Comparison of ENCODE assay signal across 20 mouse cellular contexts in the genomic region with DNA sequence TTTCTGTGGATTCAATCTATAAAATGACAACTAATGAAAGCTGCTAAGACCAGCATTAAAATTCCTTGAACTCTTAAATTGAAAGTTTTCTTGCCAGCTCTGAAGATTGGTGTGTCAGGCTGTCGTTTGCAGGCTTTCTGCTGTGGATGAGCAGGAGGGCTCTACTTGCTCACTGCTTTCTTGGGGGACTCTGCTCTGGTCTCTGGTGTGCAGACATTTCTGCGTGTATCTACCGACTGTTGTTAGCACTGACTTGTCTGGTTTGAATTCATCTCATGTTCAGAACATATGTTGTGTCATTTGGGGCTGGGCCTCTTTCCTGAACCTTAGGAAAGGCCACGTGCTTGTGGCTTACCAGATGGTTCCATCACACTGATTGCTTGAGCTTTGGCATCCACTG.
DNase-seq lines count a peak whose midpoint lies in the region; ATAC-seq lines count a peak whose summit lies in the region.
"Had no signal": no experiment of that assay in that cellular context is flagged by ENCODE, and none has a peak within 500 bp of the region (broad histone marks: within the 10 kb centered on the region; RNA-seq: fewer than 3 reads in every experiment).

No protein-coding gene starts in this region.

- H3K36me3 ChIP-seq in hindbrain, embryonic 16.5 days (ENCODE audit: control insufficient read depth, insufficient read depth, low read length), result no peaks in the 10 kb centered on the region
- no peaks in the 10 kb centered on the region for H3K36me3 ChIP-seq in hindbrain, embryonic 14.5 days (replicated peaks; ENCODE audit: control insufficient read depth, insufficient read depth)
- H3K36me3 ChIP-seq in midbrain, embryonic 11.5 days (ENCODE audit: control insufficient read depth, insufficient read depth, low read length), result no peaks in the 10 kb centered on the region
- H3K36me3 ChIP-seq in midbrain, embryonic 14.5 days (ENCODE audit: control insufficient read depth, insufficient read depth, low read length), result no peaks in the 10 kb centered on the region
- no peaks in the 10 kb centered on the region for H3K36me3 ChIP-seq in embryonic facial prominence, embryonic 14.5 days (ENCODE audit: control insufficient read depth, insufficient read depth, low read length)
- no peaks in the 10 kb centered on the region for H3K36me3 ChIP-seq in stomach, embryonic 16.5 days (ENCODE audit: control insufficient read depth, insufficient read depth, low read length)
- H3K36me3 ChIP-seq: forebrain, embryonic 15.5 days; hindbrain, embryonic 13.5 days; intestine, embryonic 15.5 days; limb, embryonic 12.5 days had no signal

- H3K27ac ChIP-seq in hindbrain, embryonic 16.5 days (ENCODE audit: low read depth, low read length), result no peak overlapping the region
- H3K27ac ChIP-seq in hindbrain, embryonic 14.5 days, result no peak overlapping the region
- H3K27ac ChIP-seq in midbrain, embryonic 11.5 days (ENCODE audit: low read depth, low read length), result no peak overlapping the region
- no peak overlapping the region for H3K27ac ChIP-seq in midbrain, embryonic 14.5 days (replicated peaks; ENCODE audit: low read depth, low read length)
- H3K27ac ChIP-seq in embryonic facial prominence, embryonic 14.5 days (replicated peaks; ENCODE audit: low read depth, low read length), result peak overlapping the region; percentile 39; the same call in 1 of the 2 replicates
- H3K27ac ChIP-seq in stomach, embryonic 16.5 days (ENCODE audit: low read length), result peak overlapping the region; percentile 21; the same call in 1 of the 2 replicates
- H3K27ac ChIP-seq: forebrain, embryonic 15.5 days; heart, adult 2 months; limb, embryonic 12.5 days; liver, embryonic 14.5 days had no signal

- intact Hi-C loops in heart, postnatal 36 days (cut with DNase I), result no loop called here

- no peak overlapping the region for H3K4me2 ChIP-seq in hindbrain, embryonic 16.5 days (ENCODE audit: low read length)
- H3K4me2 ChIP-seq in hindbrain, embryonic 14.5 days (replicated peaks), result no peak overlapping the region
- no peak overlapping the region for H3K4me2 ChIP-seq in midbrain, embryonic 11.5 days
- H3K4me2 ChIP-seq in midbrain, embryonic 14.5 days (ENCODE audit: low read length), result no peak overlapping the region
- no peak overlapping the region for H3K4me2 ChIP-seq in embryonic facial prominence, embryonic 14.5 days (ENCODE audit: low read depth, low read length)
- no peak overlapping the region for H3K4me2 ChIP-seq in stomach, embryonic 16.5 days (ENCODE audit: low read depth, low read length)
- H3K4me2 ChIP-seq: forebrain, embryonic 15.5 days; hindbrain, embryonic 13.5 days; intestine, embryonic 15.5 days; limb, embryonic 12.5 days had no signal

- no peaks in the 10 kb centered on the region for H3K9me3 ChIP-seq in hindbrain, embryonic 16.5 days (ENCODE audit: control insufficient read depth, low read length)
- H3K9me3 ChIP-seq in hindbrain, embryonic 14.5 days (ENCODE audit: control insufficient read depth, low read length), result no peaks in the 10 kb centered on the region
- no peaks in the 10 kb centered on the region for H3K9me3 ChIP-seq in midbrain, embryonic 11.5 days (ENCODE audit: control insufficient read depth, low read length)
- no peaks in the 10 kb centered on the region for H3K9me3 ChIP-seq in midbrain, embryonic 14.5 days (ENCODE audit: control insufficient read depth, low read length)
- H3K9me3 ChIP-seq in embryonic facial prominence, embryonic 14.5 days (ENCODE audit: control insufficient read depth, low read length), result no peaks in the 10 kb centered on the region
- no peaks in the 10 kb centered on the region for H3K9me3 ChIP-seq in stomach, embryonic 16.5 days (replicated peaks; ENCODE audit: control insufficient read depth, low read length)
- H3K9me3 ChIP-seq: forebrain, embryonic 15.5 days; hindbrain, embryonic 13.5 days; intestine, embryonic 15.5 days; limb, embryonic 12.5 days had no signal

- DNase-seq in hindbrain, embryonic 14.5 days (ENCODE audit: low spot score), result no peak
- DNase-seq in midbrain, embryonic 11.5 days (ENCODE audit: low spot score, missing footprints), result peak; percentile 83
- no peak for DNase-seq in midbrain, embryonic 14.5 days
- peak; percentile 43 for DNase-seq in embryonic facial prominence, embryonic 14.5 days (ENCODE audit: low spot score)
- no peak for DNase-seq in heart, postnatal 36 days
- DNase-seq: adrenal gland, adult 8-10 months; cerebellum, adult 9-10 months; gastrocnemius, postnatal 25 days; heart, adult 2 months; right cerebral cortex, postnatal 4 days; thymus, adult 2 months; thymus, postnatal 4 days had no signal

- peaks cover 4% of the 10 kb centered on the region for H3K4me1 ChIP-seq in hindbrain, embryonic 16.5 days (ENCODE audit: control insufficient read depth, insufficient read depth, low read depth, low read length)
- peaks cover 8% of the 10 kb centered on the region; the same call in 1 of the 2 replicates for H3K4me1 ChIP-seq in hindbrain, embryonic 14.5 days (replicated peaks; ENCODE audit: control insufficient read depth, insufficient read depth, low read length)
- peaks cover 4% of the 10 kb centered on the region for H3K4me1 ChIP-seq in midbrain, embryonic 11.5 days (ENCODE audit: control insufficient read depth, insufficient read depth, low read length)
- no peaks in the 10 kb centered on the region for H3K4me1 ChIP-seq in midbrain, embryonic 14.5 days (ENCODE audit: control insufficient read depth, insufficient read depth, low read length)
- H3K4me1 ChIP-seq in embryonic facial prominence, embryonic 14.5 days (ENCODE audit: control insufficient read depth, insufficient read depth, low read length), result peaks cover 12% of the 10 kb centered on the region; the same call in 1 of the 2 replicates
- peaks cover 9% of the 10 kb centered on the region for H3K4me1 ChIP-seq in stomach, embryonic 16.5 days (ENCODE audit: control insufficient read depth, insufficient read depth, low read length)

- 0 out of 2 replicates have a peak, but pooled peaks have one; percentile 43 for ATAC-seq in hindbrain, embryonic 16.5 days
- no peak for ATAC-seq in hindbrain, embryonic 14.5 days (ENCODE audit: low FRiP score)
- ATAC-seq in midbrain, embryonic 11.5 days (ENCODE audit: low FRiP score), result no peak
- no peak for ATAC-seq in midbrain, embryonic 14.5 days (ENCODE audit: low FRiP score, low TSS enrichment)
- ATAC-seq in embryonic facial prominence, embryonic 14.5 days (ENCODE audit: low read depth), result no peak
- no peak for ATAC-seq in stomach, embryonic 16.5 days (ENCODE audit: insufficient read depth, low FRiP score)
- ATAC-seq: activated CD4-positive, CD25-positive, alpha-beta regulatory T cell, adult 4 months; forebrain, embryonic 15.5 days had no signal

- WGBS in hindbrain, embryonic 16.5 days, result 51% methylated on average over 4 of the region's 4 CpGs
- WGBS in hindbrain, embryonic 14.5 days, result 59% methylated on average over 4 of the region's 4 CpGs
- 82% methylated on average over 4 of the region's 4 CpGs for WGBS in midbrain, embryonic 11.5 days
- 64% methylated on average over 4 of the region's 4 CpGs for WGBS in midbrain, embryonic 14.5 days
- 45% methylated on average over 4 of the region's 4 CpGs for WGBS in embryonic facial prominence, embryonic 14.5 days
- WGBS in stomach, embryonic 16.5 days, result 63% methylated on average over 4 of the region's 4 CpGs

- H3K9ac ChIP-seq in hindbrain, embryonic 16.5 days (ENCODE audit: low read depth, low read length), result no peak overlapping the region
- no peak overlapping the region for H3K9ac ChIP-seq in hindbrain, embryonic 14.5 days
- H3K9ac ChIP-seq in midbrain, embryonic 11.5 days (ENCODE audit: low read length), result no peak overlapping the region
- no peak overlapping the region for H3K9ac ChIP-seq in midbrain, embryonic 14.5 days (replicated peaks; ENCODE audit: low read length)
- no peak overlapping the region for H3K9ac ChIP-seq in embryonic facial prominence, embryonic 14.5 days (ENCODE audit: low read depth, low read length)
- H3K9ac ChIP-seq in stomach, embryonic 16.5 days (ENCODE audit: low read length), result no peak overlapping the region
- H3K9ac ChIP-seq: forebrain, embryonic 15.5 days; hindbrain, embryonic 13.5 days; intestine, embryonic 15.5 days; limb, embryonic 12.5 days; liver, embryonic 14.5 days had no signal

- no peak overlapping the region for H3K4me3 ChIP-seq in hindbrain, embryonic 16.5 days (ENCODE audit: low read length)
- no peak overlapping the region for H3K4me3 ChIP-seq in hindbrain, embryonic 14.5 days (replicated peaks; ENCODE audit: low read length)
- no peak overlapping the region for H3K4me3 ChIP-seq in midbrain, embryonic 11.5 days (ENCODE audit: low read depth, low read length)
- no peak overlapping the region for H3K4me3 ChIP-seq in midbrain, embryonic 14.5 days (replicated peaks; ENCODE audit: low read depth, low read length)
- H3K4me3 ChIP-seq in embryonic facial prominence, embryonic 14.5 days (ENCODE audit: low read depth, low read length), result no peak overlapping the region
- H3K4me3 ChIP-seq in stomach, embryonic 16.5 days (replicated peaks; ENCODE audit: low read length), result no peak overlapping the region
- H3K4me3 ChIP-seq: forebrain, embryonic 15.5 days; heart, adult 2 months; hindbrain, embryonic 13.5 days; intestine, embryonic 15.5 days; limb, embryonic 12.5 days had no signal

- H3K27me3 ChIP-seq in hindbrain, embryonic 16.5 days (replicated peaks; ENCODE audit: control insufficient read depth, insufficient read depth, low read length), result no peaks in the 10 kb centered on the region
- no peaks in the 10 kb centered on the region for H3K27me3 ChIP-seq in hindbrain, embryonic 14.5 days (ENCODE audit: control insufficient read depth, insufficient read depth, low read length)
- no peaks in the 10 kb centered on the region for H3K27me3 ChIP-seq in midbrain, embryonic 11.5 days (ENCODE audit: control insufficient read depth, insufficient read depth, low read length)
- H3K27me3 ChIP-seq in midbrain, embryonic 14.5 days (ENCODE audit: control insufficient read depth, insufficient read depth, low read length), result no peaks in the 10 kb centered on the region
- H3K27me3 ChIP-seq in embryonic facial prominence, embryonic 14.5 days (replicated peaks; ENCODE audit: control insufficient read depth, insufficient read depth, low read length), result no peaks in the 10 kb centered on the region
- H3K27me3 ChIP-seq in stomach, embryonic 16.5 days (ENCODE audit: control insufficient read depth, insufficient read depth, low read length), result no peaks in the 10 kb centered on the region
- H3K27me3 ChIP-seq: forebrain, embryonic 15.5 days; hindbrain, embryonic 13.5 days; intestine, embryonic 15.5 days; limb, embryonic 12.5 days had no signal

Comparison
In these comparisons a context has a peak if more than half of its experiments do, and no peak if none do; other contexts are left out.
1. DNase-seq: peak in midbrain, embryonic 11.5 days (single experiment) and embryonic facial prominence, embryonic 14.5 days (single experiment); none in hindbrain, embryonic 14.5 days (single experiment), midbrain, embryonic 14.5 days (single experiment) and heart, postnatal 36 days (0 of 2).
2. H3K27ac ChIP-seq: peak in embryonic facial prominence, embryonic 14.5 days (single experiment) and stomach, embryonic 16.5 days (single experiment); none in hindbrain, embryonic 16.5 days (single experiment), hindbrain, embryonic 14.5 days (single experiment), midbrain, embryonic 11.5 days (single experiment) and midbrain, embryonic 14.5 days (single experiment).